Mouse (Mus musculus): ENCODE results near the gene Eaf2.
"Not testable (repeated sequence)": the region's sequence is repeated elsewhere in the genome, so short reads cannot be mapped to it uniquely, and the experiment has no call there.

Eaf2 gene

GRCm38 (mm10) chr16:36846894-36847293 is 27.9 kb downstream of the Eaf2 start:
- in situ Hi-C loops (cut with MboI) = not testable (repeated sequence)

- in situ Hi-C loops (cut with MboI) = no loop called here
Measured at GRCm38 (mm10) chr16:36828820-36829219, 46.0 kb downstream of the Eaf2 start.

- in situ Hi-C loops (cut with MboI) = no loop called here
Measured at GRCm38 (mm10) chr16:36828054-36828786, 46.6 kb downstream of the Eaf2 start, which contains the start of gene Iqcb1. Gene Iqcb1, plus strand, starts transcription at chr16:36828385.

DNA sequence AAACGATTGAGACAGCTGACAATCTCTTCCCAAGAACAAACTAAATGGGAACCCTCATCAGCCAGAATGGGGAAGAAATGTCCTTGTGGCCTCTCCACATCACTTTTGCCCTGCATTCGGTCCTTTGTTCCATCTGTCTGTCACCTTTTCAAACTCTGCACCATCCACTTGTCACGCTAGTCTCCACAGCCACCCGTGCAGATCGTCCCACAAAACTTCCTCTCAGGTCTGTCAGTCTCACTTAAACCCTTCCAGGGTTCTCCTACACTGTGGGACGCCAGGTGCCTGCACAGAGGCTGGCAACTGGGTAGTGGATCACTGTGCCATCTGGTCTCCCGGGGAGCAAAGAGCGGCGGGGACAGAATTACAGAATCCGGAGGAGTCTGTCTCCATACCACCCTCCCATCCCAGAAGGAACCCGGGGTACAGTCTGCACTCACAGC is 47.2 kb downstream of the Eaf2 start:
- in situ Hi-C loops (cut with MboI) = no loop called here

GRCm38 (mm10) chr16:36821474-36821873 is 53.3 kb downstream of the Eaf2 start:
- in situ Hi-C loops (cut with MboI) = no loop called here

DNA sequence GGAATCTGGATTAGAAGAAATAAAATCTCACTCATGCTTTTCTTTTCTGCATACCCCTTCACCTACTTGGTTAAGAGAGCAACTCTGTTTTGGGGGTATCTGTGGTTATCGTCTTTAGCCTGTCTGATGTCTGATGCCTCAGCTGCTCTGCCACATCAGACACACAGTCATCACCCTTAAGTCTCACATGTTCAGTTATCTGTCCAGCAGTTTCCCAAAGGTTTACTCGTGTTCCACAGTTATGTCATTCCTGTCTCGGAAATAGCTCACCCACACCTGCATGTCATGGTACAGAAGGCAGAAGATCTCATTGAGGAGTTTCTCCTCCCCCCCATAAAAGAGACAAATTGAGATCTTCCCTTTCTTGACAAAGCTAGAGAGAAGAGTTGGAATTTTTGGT is 54.1 kb downstream of the Eaf2 start:
- in situ Hi-C loops (cut with MboI) = no loop called here

GRCm38 (mm10) chr16:36820016-36820415 is 54.8 kb downstream of the Eaf2 start:
- in situ Hi-C loops (cut with MboI) = no loop called here

DNA sequence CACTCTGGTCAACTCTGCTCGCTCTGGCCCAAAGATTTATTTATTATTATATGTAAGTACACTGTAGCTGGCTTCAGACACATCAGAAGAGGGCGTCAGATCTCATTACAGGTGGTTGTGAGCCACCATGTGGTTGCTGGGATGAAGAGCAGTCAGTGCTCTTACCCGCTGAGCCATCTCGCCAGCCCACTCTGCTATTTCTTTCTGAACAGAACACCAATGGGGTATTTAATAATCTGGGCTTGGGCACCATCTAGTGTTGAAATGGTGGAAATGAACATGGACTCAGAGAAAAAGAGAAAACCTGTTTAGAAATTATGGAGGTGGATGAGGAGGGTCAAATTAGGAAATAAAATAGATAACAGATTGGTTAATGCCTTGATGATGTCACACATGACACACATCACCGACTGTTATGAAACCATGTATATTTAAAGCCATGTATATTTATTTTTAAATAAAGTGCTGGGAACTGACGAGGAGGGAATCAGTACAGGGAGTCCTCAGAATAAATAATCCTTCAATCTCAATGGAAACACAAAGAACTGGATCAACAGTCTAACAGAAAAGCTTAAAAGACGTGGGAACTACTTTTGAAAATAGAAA is 57.4 kb downstream of the Eaf2 start:
- in situ Hi-C loops (cut with MboI) = loop anchor here (10.0 kb wide), 2 partner anchors 93 to 343 kb away; no protein-coding TSS in a partner anchor

DNA sequence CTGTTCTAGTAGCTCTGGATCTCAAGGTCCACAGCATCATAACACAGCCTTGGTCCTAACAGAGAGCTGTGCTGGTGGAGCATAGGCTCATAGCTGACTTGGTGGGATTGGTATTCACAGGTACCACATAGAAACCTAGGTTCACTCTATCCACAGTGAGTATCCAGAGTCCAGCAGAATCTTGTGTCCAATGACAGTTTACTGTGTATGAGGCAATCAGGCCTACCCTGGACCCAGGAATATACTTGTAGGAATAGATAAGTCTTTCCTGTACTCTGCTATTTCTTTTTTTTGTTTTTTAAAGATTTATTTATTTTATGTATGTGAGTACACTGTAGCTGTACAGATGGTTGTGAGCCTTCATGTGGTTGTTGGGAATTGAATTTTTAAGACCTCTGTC is 57.9 kb downstream of the Eaf2 start:
- in situ Hi-C loops (cut with MboI) = loop anchor here (10.0 kb wide), 2 partner anchors 92 to 342 kb away; no protein-coding TSS in a partner anchor

DNA sequence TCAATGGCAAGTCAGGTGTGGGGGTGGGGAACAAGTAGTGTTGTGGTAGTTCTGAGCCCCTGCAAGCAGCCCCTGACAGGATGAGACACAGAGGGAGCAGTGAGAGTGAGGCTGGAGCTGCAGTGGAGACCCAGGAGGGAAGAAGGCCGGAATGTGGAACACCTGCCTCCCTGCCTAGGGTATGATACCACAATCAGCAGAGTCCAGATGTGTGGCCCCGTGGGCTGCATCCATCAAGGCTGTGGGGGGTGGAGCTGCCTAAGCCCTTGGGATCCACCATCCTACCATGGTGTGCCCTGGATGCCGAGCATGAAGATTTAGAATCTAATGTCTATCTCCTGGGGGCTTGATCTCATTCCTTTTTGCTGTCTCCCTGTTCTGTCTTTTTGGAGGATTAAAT is 61.1 kb downstream of the Eaf2 start:
- in situ Hi-C loops (cut with MboI) = loop anchor here (10.0 kb wide), 2 partner anchors 89 to 339 kb away; no protein-coding TSS in a partner anchor

GRCm38 (mm10) chr16:36808616-36809015 is 66.2 kb downstream of the Eaf2 start:
- in situ Hi-C loops (cut with MboI) = no loop called here

GRCm38 (mm10) chr16:36802361-36802760 is 72.4 kb downstream of the Eaf2 start:
- in situ Hi-C loops (cut with MboI) = no loop called here

DNA sequence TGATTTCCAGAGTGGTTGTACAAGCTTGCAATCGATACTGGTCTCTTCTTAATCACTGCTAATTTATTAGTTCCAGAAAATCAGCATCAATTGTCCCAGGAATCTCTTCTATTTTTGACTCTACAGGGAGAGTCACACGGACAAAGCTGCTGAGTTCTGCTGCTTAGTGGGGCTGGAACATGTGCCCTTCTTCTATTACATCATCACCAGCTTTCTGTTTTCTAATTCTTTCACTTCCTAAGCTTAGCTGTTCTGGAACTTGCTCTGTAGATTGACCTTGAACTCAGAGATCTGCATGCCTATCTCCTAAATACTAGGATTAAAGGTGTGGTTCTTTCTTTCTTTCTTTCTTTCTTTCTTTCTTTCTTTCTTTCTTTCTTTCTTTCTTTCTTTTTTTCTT is 76.5 kb downstream of the Eaf2 start:
- in situ Hi-C loops (cut with MboI) = no loop called here

DNA sequence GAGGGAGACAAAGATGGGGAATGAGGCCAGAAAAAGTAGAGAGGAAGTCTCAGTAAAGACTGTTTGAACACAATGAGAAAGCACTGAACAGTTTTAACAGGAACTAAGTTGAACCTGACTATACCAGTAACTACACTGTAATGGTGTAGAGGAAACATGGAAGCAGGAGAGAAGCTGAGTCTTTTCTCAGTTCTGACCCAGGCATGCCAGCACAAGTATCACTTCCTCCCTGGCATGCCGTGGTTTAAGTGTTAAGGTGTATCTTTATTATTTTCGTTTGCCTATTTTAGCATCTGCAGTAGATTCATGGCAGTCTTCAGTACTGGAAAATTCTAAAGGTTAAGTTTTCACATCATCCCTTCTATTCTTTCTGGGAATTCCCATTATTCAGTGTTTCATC is 79.8 kb downstream of the Eaf2 start:
- in situ Hi-C loops (cut with MboI) = no loop called here

DNA sequence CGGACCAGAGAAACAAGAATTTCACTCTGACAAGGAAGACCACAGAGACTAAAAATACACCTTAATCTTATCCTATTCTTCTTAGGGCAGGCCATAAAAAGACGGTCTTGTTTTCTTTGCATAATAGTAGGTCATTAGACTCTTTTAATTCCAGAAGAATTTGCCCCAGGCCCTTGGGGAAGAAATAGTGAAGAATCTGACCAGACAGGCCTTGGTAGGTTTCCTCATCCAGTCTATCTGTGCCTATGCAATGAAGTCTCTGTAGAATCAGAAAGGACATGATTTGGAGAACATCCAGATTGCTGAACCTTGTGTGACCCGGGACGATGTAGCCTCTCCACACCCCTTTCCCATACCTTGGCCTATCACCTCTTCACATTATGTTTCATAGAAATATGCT is 84.6 kb downstream of the Eaf2 start:
- in situ Hi-C loops (cut with MboI) = no loop called here

GRCm38 (mm10) chr16:36786466-36786865 is 88.3 kb downstream of the Eaf2 start:
- in situ Hi-C loops (cut with MboI) = no loop called here

GRCm38 (mm10) chr16:36784594-36785313 is 90.0 kb downstream of the Eaf2 start, which contains the start of gene Slc15a2:
Gene Slc15a2, minus strand, starts transcription at chr16:36784962.
- in situ Hi-C loops (cut with MboI) = no loop called here

- in situ Hi-C loops (cut with MboI) = no loop called here
Measured at GRCm38 (mm10) chr16:36784146-36784545, 90.7 kb downstream of the Eaf2 start.

GRCm38 (mm10) chr16:36775658-36776057 is 99.1 kb downstream of the Eaf2 start:
- in situ Hi-C loops (cut with MboI) = no loop called here

DNA sequence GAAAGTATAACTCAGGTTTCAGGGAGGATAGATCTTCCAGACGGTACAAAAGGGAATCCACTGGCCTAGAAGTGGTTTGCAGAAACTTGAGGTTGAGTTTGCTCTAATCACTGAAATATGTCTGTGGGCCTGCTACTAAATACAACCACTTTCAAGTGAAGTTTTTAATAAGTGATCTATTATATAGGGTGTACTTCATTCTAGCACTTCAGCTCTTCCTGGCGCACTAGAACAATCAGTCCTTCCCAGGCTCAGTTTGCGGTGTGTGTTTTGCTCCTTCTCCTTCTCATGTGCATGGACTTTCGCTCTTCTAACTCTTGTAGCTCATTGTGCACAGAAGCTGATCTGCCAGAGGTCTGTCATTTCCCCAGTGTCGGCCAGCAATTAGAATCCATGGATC is 101.8 kb downstream of the Eaf2 start:
- in situ Hi-C loops (cut with MboI) = no loop called here

DNA sequence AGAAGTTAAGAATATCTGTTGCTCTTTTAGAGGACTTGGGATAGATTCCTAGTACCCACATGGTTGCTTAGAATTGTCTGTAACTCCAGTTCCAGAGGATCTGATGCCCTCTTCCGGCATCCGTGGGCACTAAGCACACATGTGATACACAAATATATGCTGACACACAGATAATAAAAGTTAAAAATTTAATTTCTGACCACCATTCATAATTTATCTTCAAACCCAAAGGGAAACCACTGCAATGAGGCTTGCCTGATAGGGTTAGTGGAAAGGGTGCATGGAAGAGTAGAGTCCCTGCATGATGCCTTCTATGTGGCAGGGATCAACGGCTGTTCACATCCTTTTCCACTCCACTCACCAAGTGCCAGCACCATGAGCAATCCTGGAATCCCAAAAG is 103.1 kb downstream of the Eaf2 start:
- in situ Hi-C loops (cut with MboI) = no loop called here

DNA sequence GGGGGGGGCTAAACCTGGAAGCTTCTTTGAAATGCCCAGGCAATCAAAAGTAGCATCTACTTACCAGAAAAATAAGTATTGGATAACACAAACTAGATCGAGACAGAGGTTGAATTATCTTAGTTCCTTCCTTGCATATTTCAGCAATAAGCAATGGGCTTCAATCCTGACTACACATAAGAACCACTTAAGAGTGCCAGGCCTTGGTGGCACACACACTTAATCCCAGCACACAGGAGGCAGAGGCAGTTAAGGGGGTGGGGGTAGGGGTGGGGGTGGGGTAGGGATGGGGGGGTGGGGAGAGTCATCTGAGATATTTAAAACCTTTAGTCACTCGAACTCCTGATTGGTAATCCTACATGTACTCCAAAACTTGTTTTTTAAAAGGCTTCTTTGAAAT is 103.6 kb downstream of the Eaf2 start:
- in situ Hi-C loops (cut with MboI) = no loop called here

GRCm38 (mm10) chr16:36770830-36771229 is 104.0 kb downstream of the Eaf2 start:
- in situ Hi-C loops (cut with MboI) = no loop called here

Measured in mature B cell (primary cell).